Mouse (Mus musculus) small intestine, adult 2 months (tissue): ENCODE results near the gene Mapk14. TPM values are rescaled to one million over a fixed set of nuclear protein-coding genes. Genes with fewer than 3 reads are reported as not detected.

Experiments used
- H3K27ac ChIP-seq: fragments of 200-500 bp; 2 replicates; pipeline ENCODE4 v1.5.1; 2012; ENCODE audit warnings: low read depth, low read length, control low read depth, inconsistent platforms; ENCODE audit not compliant: insufficient read depth
- H3K27me3 ChIP-seq: fragments of 200-500 bp; 2 replicates; pipeline ENCODE4 v1.6.1; 2012; ENCODE audit warnings: mild to moderate bottlenecking, moderate library complexity, low read length, inconsistent platforms; ENCODE audit not compliant: control insufficient read depth, insufficient read depth
- H3K36me3 ChIP-seq: fragments of 200-500 bp; 2 replicates; pipeline ENCODE4 v1.6.1; 2012; ENCODE audit warnings: mild to moderate bottlenecking, low read length, control low read depth, inconsistent platforms; ENCODE audit not compliant: control insufficient read depth, insufficient read depth
- H3K4me1 ChIP-seq: fragments of 200-500 bp; 2 replicates; pipeline ENCODE4 v1.6.1; 2012; ENCODE audit warnings: low read length, inconsistent platforms, mixed read lengths; ENCODE audit not compliant: control insufficient read depth, insufficient read depth, insufficient read length
- H3K4me3 ChIP-seq: fragments of 200-500 bp; 2 replicates; pipeline ENCODE4 v1.5.1; 2012; ENCODE audit warnings: low read depth, mild to moderate bottlenecking, control low read depth, inconsistent platforms, low read length, moderate library complexity
- CTCF ChIP-seq: fragments of 200-500 bp; IDR thresholded peaks from 2 replicates; pipeline ENCODE4 v1.5.1; 2012; ENCODE audit warnings: low read depth, mild to moderate bottlenecking, control low read depth, inconsistent platforms, low read length, moderate library complexity, mixed read lengths; ENCODE audit not compliant: insufficient replicate concordance, insufficient read length; ENCODE audit errors: extremely low read depth
- POLR2A ChIP-seq: fragments of 200-500 bp; IDR thresholded peaks from 2 replicates; pipeline ENCODE4 v1.6.1; 2012; ENCODE audit warnings: low read depth, mild to moderate bottlenecking, control low read depth, inconsistent platforms, low read length, moderate library complexity
- WGBS: fragments of 180-500 bp; shearing (Covaris S2); methylation state at CpG from one replicate; pipeline ENCODE4 v1.1.7; 2018; 5-methylcytosine and 5-hydroxymethylcytosine counted together
- polyA plus RNA-seq: library from polyadenylated mRNA; depleted of rRNA; stranded (reverse); fragments of >200 nt; gene quantifications from 2 replicates; pipeline ENCODE4 v1.2.3, GENCODE M21; 2012

The Mapk14 gene
- polyA plus RNA-seq, 1 experiment = 47.8 TPM

DNA sequence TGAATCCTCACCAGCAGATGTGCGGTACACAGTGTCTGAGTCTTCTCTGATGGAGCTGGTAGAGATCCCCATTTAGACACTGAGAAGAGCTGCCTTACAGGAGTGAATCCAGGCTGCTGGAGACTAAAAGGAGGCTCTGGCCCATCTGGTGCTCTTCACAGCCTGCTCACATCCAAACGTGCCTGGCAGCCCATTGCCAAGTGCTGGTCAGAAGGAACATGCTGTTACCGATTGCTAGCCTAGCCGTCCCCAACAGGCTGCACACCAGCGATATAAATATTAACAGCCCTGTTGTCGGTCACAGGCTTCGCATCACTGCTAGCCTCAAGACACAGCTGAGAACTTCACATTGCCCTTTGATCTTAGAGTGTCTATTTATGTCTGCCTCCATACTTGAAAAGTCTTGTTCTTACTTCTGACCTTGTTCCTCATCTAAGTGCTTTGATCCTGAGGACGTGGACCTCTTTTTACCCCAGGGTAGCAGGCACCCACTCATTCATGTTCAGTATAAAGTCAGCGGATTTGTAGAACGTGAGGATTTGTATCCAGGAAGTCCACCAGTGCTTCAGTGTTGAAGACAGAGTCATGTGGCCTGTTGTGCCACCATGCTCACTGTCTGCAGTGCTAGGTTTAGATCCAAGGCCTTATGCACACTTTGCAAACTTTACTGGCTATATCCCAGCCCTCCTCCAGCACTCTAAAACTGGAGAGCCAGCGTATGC, 52.2 kb downstream of the Mapk14 start:
- H3K27ac ChIP-seq = no peak overlapping the region
- 94% methylated on average over 11 of the region's 11 CpGs for WGBS
- no peak for TF ChIP-seq POLR2A
- no peak for TF ChIP-seq CTCF
- no peak overlapping the region for H3K4me3 ChIP-seq
- H3K27me3 ChIP-seq = no peaks in the 10 kb centered on the region
- H3K36me3 ChIP-seq = peaks cover 72% of the 10 kb centered on the region
- H3K4me1 ChIP-seq = peaks cover 2% of the 10 kb centered on the region

DNA sequence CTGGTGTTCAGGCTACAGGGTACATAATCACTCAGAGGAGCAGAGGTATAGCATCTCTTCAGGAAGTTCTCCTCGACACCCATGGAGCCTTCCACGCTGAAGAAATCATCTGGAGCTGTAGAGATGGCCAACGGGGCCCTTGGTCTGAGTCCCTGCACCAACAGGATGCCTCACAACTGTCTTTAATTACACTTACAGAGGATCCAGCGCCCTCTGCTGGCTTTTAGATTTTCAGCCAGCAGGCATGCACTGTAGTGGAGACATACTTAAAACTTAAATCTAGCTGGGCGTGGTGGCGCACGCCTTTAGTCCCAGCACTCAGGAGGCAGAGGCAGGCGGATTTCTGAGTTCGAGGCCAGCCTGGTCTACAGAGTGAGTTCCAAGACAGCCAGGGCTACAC, 52.8 kb downstream of the Mapk14 start:
- Histone ChIP-seq H3K4me3 (no peak overlapping the region), H3K4me1 (peaks cover 2% of the 10 kb centered on the region), H3K36me3 (peaks cover 74% of the 10 kb centered on the region), H3K27ac (no peak overlapping the region), H3K27me3 (no peaks in the 10 kb centered on the region)
- TF ChIP-seq POLR2A = no peak
- TF ChIP-seq CTCF = peak; percentile 36; the same call in 1 of the 2 replicates
- 88% methylated on average over 9 of the region's 9 CpGs for WGBS

DNA sequence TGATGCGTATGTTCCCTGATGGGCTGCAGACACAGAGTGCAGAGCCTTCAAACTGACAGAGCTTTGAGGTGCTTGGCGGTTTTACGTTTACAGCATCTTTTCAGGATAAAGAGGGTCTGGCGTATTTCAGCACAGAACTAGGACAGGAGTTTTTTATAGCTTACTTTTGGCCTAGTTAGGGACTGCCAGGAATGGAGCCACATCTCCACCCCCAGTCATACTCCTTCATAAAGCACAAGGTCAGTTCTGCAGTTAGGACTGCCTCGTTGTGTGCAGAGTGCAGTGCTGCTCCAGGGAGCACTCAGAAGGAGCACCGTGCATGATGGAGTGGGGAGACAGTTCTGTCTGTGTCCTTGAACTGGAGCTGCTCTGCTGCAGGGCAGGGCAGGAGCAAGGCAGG, 54.6 kb downstream of the Mapk14 start:
- Histone ChIP-seq H3K4me3 (no peak overlapping the region), H3K27ac (no peak overlapping the region), H3K27me3 (no peaks in the 10 kb centered on the region), H3K4me1 (no peaks in the 10 kb centered on the region), H3K36me3 (peaks cover 60% of the 10 kb centered on the region)
- WGBS = 86% methylated on average over 6 of the region's 6 CpGs
- TF ChIP-seq CTCF (no peak), POLR2A (no peak)

DNA sequence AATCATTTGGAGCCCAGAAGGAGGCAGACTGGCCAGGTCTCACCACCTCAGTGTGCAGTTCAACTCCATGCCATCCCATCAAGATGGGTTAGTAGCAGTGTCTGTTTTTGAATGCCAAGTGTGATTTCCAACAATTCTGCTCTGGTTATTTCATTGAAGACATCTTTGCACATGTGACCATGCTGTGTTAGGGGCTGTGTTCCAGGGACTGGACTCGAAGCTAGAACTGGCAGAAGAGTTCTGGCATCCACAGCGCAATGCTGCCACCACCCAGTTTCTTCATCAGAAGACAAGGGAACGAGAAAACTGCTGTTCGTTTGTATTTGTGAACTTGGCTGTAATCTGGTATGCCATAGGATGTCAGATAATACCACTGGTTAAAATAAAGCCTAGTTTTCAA, 56.9 kb downstream of the Mapk14 start:
- TF ChIP-seq POLR2A (no peak), CTCF (no peak)
- H3K36me3 ChIP-seq = peaks cover 48% of the 10 kb centered on the region
- 74% methylated on average over 4 of the region's 4 CpGs for WGBS

DNA sequence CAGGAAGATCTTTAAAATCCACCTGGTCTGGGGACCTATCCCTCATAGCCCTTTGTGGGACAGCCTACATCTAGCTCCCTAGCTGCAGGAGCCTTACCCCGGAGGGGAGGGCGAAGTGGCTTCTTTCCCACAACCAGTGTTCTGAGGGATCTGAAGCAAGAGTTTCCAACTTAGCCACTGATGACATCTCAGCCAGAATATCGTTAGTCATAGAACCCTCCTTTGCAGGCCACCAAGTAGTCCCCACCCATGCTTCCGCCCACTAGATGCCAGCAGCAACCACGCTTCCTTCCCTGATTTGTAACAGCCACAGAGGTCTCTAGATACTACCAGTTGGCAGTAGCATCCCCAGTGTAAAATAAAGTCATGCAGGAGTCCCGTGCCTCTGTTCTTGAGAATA, 59.5 kb downstream of the Mapk14 start:
- peaks cover 3% of the 10 kb centered on the region; the same call in 1 of the 2 replicates for H3K4me1 ChIP-seq
- no peak overlapping the region for H3K27ac ChIP-seq
- H3K27me3 ChIP-seq = no peaks in the 10 kb centered on the region
- H3K36me3 ChIP-seq = peaks cover 29% of the 10 kb centered on the region
- H3K4me3 ChIP-seq = no peak overlapping the region
- WGBS = 58% methylated on average over 6 of the region's 6 CpGs
- TF ChIP-seq POLR2A (no peak), CTCF (no peak)

More for the DNA sequence above, 56.9 kb downstream of the Mapk14 start:
- H3K4me1 ChIP-seq = no peaks in the 10 kb centered on the region
- H3K4me3 ChIP-seq = no peak overlapping the region
- no peaks in the 10 kb centered on the region for H3K27me3 ChIP-seq
- H3K27ac ChIP-seq = no peak overlapping the region

DNA sequence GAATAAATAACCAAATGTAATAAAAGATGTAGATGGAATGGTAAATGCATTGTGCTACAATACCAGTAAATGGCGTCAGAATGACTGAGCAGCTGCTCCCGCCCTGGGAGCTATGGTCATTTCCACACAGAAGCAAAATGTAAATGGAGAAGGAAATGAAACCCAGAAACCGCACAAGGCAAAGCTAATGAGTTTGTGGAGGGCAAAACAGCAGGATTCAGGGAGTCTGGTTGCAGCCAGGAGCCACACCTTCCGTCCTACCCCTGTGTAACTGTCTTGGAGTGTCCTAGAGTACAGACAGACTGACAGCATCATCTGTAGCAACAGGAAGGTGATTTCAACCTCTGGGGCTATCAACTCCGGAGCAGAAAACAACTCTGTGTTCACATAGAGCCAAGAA, 65.3 kb downstream of the Mapk14 start:
- peaks cover 5% of the 10 kb centered on the region; the same call in 1 of the 2 replicates for H3K4me1 ChIP-seq
- WGBS = 54% methylated on average over 5 of the region's 5 CpGs
- no peaks in the 10 kb centered on the region for H3K27me3 ChIP-seq
- no peak overlapping the region for H3K4me3 ChIP-seq
- no peaks in the 10 kb centered on the region for H3K36me3 ChIP-seq
- TF ChIP-seq POLR2A (no peak), CTCF (no peak)
- no peak overlapping the region for H3K27ac ChIP-seq

DNA sequence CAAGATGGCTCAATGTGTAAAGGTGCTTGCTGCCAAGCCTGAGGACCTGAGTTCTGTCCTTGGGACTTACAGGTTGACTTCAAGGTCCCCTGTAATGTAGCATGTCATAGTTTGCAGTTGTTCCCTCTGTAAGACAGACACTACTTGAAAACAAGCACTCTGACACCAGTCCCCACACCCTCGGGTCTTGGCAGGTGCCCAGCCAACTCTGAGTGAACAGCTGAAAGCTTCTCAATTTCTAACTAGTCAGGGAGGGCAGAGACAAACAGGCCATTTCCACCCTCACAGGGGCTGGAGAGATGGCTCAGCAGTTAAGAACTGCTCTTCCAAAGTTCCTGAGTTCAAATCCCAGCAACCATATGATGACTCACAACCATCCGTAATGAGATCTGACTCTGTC, 66.3 kb downstream of the Mapk14 start:
- Histone ChIP-seq H3K27ac (no peak overlapping the region), H3K4me1 (peaks cover 5% of the 10 kb centered on the region; the same call in 1 of the 2 replicates), H3K36me3 (no peaks in the 10 kb centered on the region), H3K27me3 (no peaks in the 10 kb centered on the region), H3K4me3 (no peak overlapping the region)
- 46% methylated on average over 2 of the region's 2 CpGs for WGBS
- TF ChIP-seq POLR2A (no peak), CTCF (no peak)
